Mouse (Mus musculus): Measurements from ENCODE around the gene Sftpd. TPM values are rescaled to one million over a fixed set of nuclear protein-coding genes. Genes with fewer than 3 reads are reported as not detected.

Gene Sftpd
- total RNA-seq, 2 experiments from 2014 or later: not detected

Other genes starting within 250 kb of the Sftpd start
- gene Tspan14, start 218.3 kb downstream of the Sftpd start, total RNA-seq (2021): 10 to 100 TPM; 57.8 to 70.3 TPM
- gene Fam213a, start 171.4 kb downstream of the Sftpd start, total RNA-seq (2021): 100 to 1,000 TPM; 103 to 105 TPM
- not detected for gene Dydc2, start 115.9 kb downstream of the Sftpd start, total RNA-seq (2021)
- gene Dydc1, start 112.2 kb downstream of the Sftpd start, total RNA-seq (2021): not detected
- not detected for gene Mat1a, start 80.1 kb downstream of the Sftpd start, total RNA-seq (2021)
- not detected for gene Sftpa1, start 53.4 kb downstream of the Sftpd start, total RNA-seq (2021)
- not detected for gene Mbl1, start 33.7 kb downstream of the Sftpd start, total RNA-seq (2021)
- under 1 TPM in 1 of 2 experiments, not detected in 1; 0.22 TPM for gene Gm2832, start 93.7 kb upstream of the Sftpd start, total RNA-seq (2021)
- gene Gm5798, start 163.5 kb upstream of the Sftpd start, total RNA-seq (2021): not detected
- not detected for gene Gm7945, start 201.2 kb upstream of the Sftpd start, total RNA-seq (2021)
- gene Gm6482, start 223.1 kb upstream of the Sftpd start, total RNA-seq (2021): not detected

All from left cerebral cortex, postnatal 14 days (tissue).